Mouse (Mus musculus) retina, embryonic 14.5 days (tissue): ENCODE measurements at regions not wholly inside any gene's neighbourhood (a gene's known extent, or its start where the extent isn't known, plus 50 kb on each side); places are given as distances from the start of the nearest gene placed in this dataset.

Source experiments
- DNase-seq: peaks from one replicate; pipeline ENCODE4 v3.0.0-alpha.2; 2015; ENCODE audit warnings: low spot score

GRCm38 (mm10) chr12:25297960-25298359 lies 201.0 kb upstream of the Id2 start:
- DNase-seq: no peak

- no peak for DNase-seq
Measured at GRCm38 (mm10) chr12:25296648-25297047, 199.7 kb upstream of the Id2 start.

- no peak for DNase-seq
Measured at GRCm38 (mm10) chr12:25294179-25295025, 197.5 kb upstream of the Id2 start.

- DNase-seq: no peak
Measured at GRCm38 (mm10) chr12:25293470-25294178, 196.7 kb upstream of the Id2 start.

- DNase-seq: no peak
Measured at GRCm38 (mm10) chr12:25289381-25289780, 192.4 kb upstream of the Id2 start.

- no peak for DNase-seq
Measured at GRCm38 (mm10) chr12:25283808-25284207, 186.9 kb upstream of the Id2 start.

- DNase-seq: no peak
Measured at GRCm38 (mm10) chr12:25281438-25281837, 184.5 kb upstream of the Id2 start.

GRCm38 (mm10) chr12:25273631-25274305 lies 176.8 kb upstream of the Id2 start:
- DNase-seq: peak; percentile 60

- DNase-seq: no peak
Measured at GRCm38 (mm10) chr12:25272752-25273125, 175.8 kb upstream of the Id2 start.

- DNase-seq: no peak
Measured at GRCm38 (mm10) chr12:25272114-25272751, 175.3 kb upstream of the Id2 start.

- no peak for DNase-seq
Measured at GRCm38 (mm10) chr12:25269878-25270277, 172.9 kb upstream of the Id2 start.

GRCm38 (mm10) chr12:25268871-25269850 lies 172.2 kb upstream of the Id2 start:
- DNase-seq: no peak

GRCm38 (mm10) chr12:25268323-25268722 lies 171.4 kb upstream of the Id2 start:
- no peak for DNase-seq

- DNase-seq: no peak
Measured at GRCm38 (mm10) chr12:25267572-25268115, 170.7 kb upstream of the Id2 start.

- no peak for DNase-seq
Measured at GRCm38 (mm10) chr12:25266701-25267571, 170.0 kb upstream of the Id2 start.

- no peak for DNase-seq
Measured at GRCm38 (mm10) chr12:25265560-25266525, 168.9 kb upstream of the Id2 start.

- DNase-seq: no peak
Measured at GRCm38 (mm10) chr12:25265066-25265465, 168.1 kb upstream of the Id2 start.

GRCm38 (mm10) chr12:25264408-25264807 lies 167.5 kb upstream of the Id2 start:
- DNase-seq: no peak

- no peak for DNase-seq
Measured at GRCm38 (mm10) chr12:25262461-25262860, 165.5 kb upstream of the Id2 start.
